Mouse (Mus musculus) ovary, postnatal 10 days (tissue): ENCODE results near the gene Sar1a.

Experiments
- DNase-seq: peaks from one replicate; pipeline ENCODE4 v3.0.0; 2022; ENCODE audit warnings: low spot score

Sar1a gene

DNA sequence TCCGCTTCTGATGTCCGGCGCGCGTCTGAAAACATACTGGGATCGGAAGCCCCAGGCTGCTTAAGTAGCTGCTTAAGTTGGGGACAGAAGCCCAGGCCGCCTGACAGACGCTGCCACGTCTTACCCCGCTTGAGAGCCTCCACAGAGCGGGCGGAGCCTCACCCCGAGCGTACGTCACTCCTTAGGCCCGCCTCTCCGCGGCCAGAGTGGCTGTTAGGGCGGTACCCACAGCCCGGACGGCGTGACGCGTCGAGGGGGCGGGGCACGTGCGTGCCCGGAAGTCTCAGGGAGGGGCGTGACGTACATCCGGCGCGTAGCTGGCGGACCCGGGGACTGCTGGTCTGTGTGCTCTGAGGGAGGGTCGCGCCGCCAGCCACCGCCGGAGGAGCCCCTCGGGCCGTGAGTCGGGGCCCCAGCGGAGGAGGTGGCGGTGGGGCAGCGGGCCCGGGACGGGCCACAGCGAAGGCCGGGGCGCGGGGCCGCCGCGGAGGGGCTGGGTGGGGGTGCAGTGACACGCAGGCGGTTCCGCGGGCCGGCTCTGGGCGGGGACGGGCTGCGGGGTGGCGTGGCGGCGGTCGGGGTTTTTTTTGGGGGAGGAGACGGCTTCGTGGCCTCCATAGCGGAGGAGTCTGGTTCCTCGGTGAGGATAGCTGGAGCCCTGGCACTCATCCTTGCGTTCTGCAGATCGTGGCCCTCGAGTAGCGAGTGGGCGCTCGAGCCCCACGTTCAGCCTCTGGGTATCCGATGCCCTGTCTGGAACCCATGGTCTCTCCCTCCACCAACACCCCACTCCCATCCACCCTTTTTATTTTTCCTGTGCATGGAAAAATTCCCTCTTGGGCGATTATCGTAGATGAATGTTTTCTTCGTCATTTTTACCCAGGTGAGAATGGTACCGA is at the start of gene Sar1a:
Gene Sar1a, plus strand, starts transcription at position 285 of the 899 bp plus-strand sequence.
- DNase-seq: peak; percentile 93

DNA sequence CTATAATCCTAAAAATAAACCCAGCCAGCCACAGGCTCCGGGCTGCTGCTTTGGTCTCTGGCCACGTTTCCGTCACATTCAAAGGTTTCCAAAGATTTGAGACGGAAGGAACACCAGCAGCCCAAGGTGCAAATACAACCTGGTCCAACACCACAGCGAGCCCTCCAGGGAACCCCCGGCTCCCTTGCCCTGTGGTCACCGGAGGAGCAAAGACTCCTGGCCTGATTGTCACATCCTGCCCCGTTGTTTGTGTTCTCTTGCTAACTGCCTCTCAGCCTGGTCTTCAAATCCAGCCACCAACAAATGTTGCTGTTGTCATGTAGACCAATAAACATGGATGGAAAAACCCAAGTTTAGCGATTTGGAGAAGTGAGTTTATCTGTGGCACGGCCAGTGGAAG is 47.7 kb upstream of the Sar1a start:
- no peak for DNase-seq

DNA sequence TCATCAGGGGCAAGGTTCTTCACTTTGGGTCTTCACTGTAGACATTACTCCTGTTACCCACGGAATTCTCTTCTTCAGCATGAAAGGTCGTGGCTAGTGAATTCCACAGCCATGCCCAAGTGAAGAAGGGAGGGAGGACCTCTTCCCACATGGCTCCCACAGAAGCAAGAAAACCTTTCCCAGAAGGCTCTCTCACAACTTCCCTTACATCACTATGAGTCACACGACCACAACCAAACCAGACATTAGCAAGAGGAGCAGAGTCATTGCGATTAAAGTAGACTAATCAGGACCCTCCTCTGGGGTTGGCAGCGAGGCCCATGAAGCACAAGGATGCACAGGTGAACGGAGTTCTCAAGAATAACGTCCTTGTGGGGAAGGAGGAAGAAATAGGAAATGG is 43.0 kb upstream of the Sar1a start:
- DNase-seq: no peak

DNA sequence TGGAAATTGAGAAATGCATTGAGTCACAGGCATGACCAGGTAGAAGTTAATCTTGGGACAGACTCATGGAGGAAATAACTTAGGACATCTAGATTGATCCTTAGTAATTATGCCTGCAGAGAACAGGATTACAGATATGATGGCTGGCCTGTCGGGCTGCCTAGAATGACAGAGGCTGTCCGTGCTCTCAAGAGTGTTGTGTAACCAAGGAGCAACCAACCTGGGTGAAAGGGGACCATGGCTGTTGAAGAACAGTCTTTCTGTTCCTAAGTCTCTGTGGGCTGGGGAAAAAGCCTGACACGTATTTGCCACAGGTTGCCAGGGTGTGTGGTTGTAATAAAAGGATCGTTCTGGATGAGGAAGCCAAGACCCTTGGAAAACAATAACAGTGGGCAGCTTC is 39.7 kb upstream of the Sar1a start:
- no peak for DNase-seq

DNA sequence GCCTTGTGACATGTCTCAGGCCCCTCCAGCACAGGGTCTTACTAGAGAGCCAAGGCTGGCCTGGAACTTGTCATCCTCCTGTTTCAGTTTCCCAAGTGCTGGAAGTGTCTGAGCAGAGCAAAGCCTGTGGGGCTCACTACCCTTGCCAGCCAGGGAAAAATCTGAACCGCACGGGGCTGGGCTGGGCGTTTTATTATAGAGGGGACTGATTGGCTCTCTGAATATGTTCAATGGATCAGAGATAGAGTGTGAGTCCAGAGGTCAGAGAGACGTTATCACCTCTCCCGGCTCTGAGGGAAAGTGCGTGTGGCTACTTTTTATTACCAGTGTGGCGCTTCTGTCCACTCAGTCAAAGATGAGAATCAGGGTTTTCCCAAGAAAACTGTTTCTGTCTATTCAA is 33.5 kb upstream of the Sar1a start:
- no peak for DNase-seq

DNA sequence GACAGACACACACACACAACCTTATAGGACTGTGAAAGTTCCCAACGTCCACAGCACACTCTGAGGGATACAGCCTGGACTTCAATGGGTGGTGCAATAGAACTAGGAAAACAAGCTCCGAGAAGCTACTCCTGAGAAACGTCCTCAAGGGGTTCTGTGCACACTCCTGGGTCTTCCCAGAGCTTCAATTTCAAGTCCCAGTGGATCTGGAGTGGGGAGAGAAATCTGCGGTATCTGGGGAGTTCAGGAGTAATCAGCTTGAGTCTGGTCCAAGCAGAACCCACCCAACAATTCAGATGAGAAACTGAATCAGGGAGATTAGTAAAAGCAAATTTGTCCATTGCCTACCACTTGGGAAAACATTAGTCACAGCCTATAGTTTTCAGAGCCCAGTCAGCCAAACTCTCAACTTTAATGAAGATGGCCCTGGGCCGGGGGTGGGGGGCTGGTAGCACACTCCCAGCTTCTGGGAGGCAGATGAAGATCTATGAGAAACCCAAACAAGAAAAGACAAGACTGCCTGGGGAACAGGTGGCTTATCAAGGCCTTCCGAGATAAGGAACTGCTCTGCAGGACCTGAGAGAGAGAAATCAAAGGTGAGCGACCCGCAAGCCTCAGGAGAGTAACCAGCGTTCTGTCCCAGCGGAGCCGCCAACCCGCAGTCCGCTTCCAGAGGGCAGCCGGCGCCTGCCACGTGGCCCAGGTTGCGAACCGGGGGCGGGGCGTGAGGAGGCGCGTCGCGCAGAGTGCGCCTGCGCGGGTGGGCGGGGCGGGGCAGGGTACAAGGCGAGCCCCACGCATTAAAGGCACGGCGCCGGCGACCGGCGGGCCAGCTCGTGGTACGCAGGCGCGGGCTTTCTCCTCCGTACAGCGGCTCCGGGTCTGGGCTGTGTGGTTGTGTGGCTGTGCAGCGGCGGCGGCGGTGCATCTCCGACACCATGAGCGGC is 32.0 kb upstream of the Sar1a start, which contains the start of gene Ppa1:
Gene Ppa1, plus strand, starts transcription at position 763 of the 947 bp plus-strand sequence.
- DNase-seq: peak; percentile 49

DNA sequence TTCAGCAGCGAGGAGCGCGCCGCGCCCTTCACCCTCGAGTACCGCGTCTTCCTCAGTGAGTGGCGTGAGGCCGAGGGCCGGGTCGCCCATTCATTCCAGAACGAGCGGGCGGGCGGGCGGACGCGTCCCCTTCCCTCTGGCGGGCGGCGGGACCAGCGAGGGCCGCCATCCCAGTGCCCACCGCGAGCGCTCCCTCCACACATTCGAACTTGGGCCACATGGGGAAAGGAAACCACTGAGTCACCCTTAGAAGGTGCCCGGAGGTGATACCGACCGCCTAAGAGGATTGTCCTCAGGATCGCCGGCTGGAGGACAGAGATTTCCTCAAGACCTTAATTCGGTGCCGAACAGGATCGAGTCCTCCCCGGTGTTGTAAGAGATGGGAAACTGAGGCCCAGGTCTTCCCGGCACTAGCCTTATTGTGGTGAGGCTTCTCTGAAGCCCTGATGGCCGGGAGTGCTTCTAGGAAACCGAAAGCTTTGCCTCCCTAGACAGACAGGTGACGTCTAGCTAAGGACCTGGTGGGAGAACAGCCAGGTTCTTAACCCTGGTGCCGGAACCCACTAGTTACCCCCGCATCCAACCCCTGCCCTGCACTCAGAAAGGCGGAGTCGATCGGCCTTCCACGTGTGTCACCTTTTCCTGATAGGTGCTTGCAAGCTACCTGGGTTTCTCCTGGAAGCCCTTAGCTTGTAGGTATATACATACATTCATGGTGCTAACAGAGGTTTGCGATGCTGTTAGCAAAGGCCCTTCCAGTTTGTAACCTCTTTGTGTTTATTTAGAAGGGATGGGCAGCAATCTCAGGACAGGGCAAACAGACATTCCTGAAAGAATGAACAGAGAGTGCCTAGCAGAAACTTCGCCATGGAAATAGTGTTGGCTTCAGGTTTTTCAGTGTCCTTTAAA is 31.1 kb upstream of the Sar1a start:
- DNase-seq: no peak

DNA sequence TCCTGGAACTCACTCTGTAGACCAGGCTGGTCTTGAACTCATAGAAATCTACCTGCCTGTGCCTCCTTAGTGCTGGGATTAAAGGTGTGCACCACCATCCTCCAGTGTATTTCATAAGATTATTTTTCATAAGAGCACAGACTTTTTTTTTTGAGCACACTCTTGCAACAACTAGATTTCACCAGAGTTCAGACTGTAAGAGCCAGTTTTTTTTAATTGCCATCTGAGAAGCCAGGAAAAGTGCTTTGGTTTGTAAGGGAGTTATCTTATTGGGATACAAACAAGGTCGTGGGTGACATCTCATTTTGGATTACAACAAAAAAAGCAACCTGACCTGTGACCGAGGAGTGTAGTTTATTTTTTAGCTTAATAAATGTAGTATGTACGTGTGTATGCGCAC is 26.0 kb upstream of the Sar1a start:
- DNase-seq: no peak

DNA sequence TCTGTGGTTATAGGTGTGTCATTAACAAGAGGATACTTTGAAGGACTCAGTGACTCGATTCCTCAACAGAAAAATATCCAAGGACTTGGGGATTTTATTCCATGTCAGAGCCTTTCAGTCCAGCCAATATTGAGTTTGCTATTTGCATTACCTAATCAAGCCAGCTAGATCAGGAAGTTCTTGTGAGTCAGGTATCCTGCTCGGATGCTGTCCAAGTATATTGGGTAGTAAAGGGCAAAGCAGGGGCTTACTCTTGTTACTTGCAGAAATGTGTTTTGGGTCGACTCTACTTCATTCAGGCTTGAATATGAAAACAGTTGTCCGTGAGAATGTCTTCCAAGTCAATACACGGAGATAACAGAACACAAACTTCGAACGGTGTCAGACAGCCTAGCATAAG is 25.4 kb upstream of the Sar1a start:
- DNase-seq: no peak

DNA sequence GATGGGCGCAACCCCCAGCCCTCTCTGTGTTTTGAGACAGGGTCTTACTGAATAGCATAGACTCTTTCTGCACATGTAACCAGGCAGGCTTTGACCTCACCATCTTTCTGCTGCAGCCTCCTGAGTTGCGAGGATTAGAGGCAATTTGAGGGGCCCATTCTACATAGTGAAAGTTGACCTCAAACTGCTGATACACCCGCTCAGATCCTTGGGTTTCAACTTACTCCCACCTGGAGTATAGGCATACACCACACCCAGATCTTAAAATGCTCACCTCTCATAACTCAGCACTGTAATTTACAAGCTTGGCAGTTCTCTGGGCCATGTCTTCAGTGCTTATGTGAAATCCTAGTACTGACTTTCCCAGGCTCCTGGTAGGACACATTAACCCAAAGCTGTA is 24.9 kb upstream of the Sar1a start:
- no peak for DNase-seq

DNA sequence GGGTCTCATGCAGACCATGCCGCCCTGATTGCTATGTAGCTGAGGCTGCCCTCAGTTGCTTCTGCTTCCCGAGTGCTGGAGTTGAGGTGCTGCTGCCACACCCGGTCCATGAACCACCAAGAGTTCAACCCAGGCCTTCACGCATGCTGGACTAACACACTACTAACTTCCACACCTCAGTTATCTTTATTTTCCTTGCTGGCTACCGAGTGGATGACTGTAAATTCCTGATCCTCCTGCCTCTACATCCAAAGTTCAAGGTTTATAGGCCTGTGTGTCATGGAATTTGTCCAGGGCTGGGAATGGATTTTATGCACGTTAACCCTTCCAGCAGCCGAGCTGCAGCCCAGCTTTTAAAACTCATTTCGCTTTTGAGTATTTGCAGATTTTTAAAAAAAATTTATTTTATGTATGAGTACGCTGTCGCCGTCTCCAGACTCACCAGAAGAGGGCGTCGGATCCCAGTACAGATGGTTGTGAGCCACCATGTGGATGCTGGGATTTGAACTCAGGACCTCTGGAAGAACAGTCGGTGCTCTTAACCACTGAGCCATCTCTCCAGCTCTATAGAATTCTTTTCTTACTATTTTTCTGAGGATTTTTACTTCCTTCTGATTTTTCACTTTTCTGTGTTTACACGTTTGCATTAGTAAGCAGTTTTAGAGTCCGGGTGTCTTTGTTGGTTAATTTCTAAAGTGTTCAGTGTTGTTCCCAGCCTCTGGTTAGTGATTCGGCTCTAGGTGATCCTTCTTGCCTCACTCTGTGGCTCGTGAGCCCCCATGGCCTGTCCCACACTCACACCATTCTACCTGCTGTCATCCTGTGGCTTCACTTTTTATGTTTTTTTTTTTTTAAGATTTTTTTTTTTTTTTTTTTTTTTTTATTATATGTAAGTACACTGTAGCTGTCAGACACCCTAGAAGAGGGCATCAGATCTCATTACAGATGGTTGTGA is 22.9 kb upstream of the Sar1a start:
- DNase-seq: no peak

DNA sequence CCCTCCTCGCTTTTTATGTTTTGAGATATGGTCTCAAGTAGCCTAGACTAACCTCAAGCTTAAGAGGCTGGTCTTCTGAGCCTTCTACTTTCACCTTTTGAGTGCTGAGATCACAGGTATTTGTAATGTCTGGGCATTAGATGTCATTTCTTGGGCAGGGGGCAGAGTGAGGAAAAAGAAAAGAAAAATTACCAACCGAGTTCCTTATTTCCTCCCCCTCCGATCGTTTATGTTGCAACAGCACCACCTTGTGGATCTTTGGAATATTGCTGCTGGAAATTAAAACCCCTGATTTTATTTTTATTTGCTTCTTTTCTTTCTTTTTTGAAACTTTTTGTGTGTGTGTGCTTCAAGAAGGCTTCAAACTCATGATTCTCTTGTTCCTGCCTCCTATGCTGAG is 22.1 kb upstream of the Sar1a start:
- no peak for DNase-seq

DNA sequence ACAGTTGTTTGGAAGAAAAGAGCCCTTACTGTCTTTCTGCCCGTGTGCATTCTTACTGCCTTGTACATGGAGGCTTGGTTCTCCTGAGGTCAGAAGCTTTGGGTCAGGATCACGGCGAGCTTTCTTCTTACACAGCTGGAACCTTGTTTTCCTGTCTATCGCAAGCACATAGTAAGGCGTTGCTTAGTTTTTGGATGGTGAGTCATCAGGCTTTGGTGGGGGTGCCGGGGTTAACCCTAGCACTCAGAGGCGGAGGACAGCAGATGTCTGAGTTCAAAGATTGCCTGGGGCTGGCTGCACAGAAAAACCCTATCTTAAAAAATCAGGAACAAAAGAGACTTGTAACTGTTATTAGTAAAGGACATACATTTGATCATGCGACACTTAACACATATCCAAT is 18.2 kb upstream of the Sar1a start:
- no peak for DNase-seq

DNA sequence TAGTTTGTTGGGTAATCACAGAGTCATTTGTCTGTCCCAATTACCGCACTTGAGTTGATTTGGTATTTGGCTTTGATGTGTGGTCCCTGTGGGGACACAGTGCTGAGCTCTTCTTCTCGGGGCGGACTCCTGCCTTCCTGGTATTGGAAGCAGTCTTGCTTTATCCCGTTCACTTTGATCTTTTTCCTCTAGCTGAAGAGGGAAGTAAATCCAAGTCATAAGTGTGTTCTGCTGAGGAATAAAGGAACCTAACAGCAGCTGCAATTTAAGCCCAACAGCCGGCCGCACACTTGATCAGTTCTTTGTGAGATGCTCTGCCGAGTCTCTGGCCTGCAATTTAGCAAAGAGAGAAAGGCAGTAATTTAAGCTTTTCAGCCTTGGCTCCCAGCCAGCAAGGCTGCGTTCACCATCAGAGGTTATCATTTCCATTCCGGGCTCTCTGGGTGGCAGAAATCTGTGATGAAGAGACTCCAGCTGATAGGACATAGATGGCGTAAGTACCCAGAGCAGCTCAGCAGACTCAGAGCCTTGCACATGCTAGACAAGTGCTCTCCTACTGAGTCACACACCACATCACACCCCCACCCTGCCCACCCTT is 17.6 kb upstream of the Sar1a start:
- DNase-seq: no peak

DNA sequence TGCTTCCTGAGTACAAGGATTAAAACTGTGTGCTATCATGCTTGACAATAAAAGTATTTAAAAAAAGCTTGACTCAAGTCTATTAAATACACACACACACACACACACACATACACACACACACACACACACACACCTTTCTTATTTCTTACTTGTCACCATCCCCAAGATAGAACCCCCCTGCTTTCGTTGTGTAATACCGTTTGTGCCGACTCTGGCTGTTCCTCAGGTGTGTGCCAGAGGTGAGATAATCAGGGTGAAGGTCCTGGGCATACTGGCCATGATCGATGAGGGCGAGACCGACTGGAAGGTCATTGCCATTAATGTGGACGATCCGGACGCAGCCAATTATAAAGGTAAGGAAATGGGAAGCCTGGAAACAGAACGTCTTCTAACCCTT is 15.0 kb upstream of the Sar1a start:
- no peak for DNase-seq

DNA sequence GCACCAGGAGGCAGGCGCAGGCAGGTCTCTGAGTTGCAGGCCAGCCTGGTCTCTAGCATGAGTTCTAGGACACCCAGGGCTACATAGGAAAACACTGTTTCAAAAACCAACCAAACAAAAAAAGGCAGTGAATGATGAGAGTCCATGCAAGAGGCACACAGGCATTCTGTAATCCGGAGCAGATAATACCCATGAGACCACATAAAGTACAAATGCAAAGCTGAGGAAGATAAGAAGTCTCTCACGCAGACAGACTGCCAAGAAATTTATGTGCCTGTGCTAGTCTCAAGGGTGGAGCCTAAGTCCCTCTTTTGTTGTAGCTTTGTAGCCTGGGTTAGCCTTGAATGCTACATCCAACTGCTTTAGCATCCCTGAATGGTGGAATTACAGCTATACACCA is 14.4 kb upstream of the Sar1a start:
- no peak for DNase-seq

DNA sequence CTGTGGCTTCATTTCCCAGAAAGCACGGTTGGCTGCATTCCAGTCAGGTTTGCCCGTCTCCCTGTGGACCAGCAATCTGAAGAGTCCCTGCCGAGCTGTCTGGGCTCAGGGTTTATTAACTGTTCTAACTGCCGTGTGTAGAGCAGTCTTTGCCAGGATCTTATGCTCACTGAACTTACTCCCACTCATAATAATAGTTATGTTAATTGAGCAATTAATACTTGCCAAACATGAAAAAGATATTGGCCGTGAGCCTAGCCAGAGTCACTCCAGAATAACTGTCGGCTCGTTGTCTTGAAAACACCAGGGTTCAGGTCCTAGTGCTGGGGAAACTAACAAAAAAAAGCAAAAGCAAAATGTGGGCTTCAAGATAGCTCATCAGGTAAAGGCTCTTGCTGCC is 10.8 kb upstream of the Sar1a start:
- no peak for DNase-seq

DNA sequence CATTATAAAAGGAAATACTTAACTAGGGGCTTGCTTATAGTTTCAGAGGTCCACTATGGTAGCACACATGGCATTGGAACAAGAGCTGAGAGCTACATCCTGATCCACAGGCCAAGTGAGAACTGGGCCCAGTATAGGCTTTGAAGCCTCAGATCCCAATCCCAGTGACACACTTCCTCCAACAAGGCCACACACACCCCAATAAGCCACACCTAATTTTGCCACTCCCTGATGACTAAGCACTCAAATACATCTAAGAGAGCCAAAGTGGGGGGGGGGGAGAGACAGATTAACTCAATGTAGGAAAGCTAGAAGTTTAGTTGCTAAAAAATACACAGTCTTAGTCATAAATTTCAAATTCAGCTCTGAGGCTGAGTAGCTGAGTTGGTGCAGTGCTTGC is 10.2 kb upstream of the Sar1a start:
- no peak for DNase-seq

DNA sequence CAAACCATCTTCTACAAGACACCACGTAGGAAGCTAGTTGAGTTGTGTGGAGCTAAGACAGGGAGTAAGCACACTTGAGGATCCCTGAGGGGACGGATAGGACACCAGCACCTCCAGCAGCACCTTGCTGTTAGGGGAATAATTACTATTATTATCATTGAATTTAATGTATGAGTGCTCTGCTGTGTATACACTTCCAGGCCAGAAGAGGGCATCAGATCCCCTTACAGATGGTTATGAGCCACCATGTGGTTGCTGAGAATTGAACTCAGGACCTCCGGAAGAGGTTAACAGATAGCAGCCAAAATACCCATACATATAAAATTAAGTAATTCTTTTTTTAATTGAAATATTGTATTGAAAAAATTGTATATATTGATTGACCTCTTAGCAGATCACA is 9.3 kb upstream of the Sar1a start:
- no peak for DNase-seq

DNA sequence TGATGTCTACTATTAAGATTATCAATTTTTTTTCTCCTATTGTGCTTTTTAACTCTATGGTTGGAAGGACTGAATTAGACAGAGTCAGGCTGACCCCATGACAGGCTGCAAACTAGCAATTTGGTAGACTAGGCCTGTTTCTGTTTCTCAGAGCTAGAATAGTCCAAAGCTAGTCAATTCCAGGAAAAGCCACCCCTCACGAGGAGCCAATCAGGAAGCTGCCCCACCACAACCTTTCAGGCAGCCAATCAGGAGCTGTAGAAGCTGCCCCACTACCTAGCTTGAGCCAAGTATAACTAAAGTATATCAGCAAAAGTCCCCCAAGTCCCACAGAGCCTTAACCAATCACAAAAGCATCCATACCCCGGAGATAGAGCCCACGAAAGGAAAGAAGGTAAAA is 4.2 kb upstream of the Sar1a start:
- DNase-seq: no peak
